In genomic region chr17:50678748-50679147, GRCm38 (mm10) we compare ENCODE assay signal across 10 mouse cellular contexts.
DNase-seq lines count a peak whose midpoint lies in the region; ATAC-seq and TF ChIP-seq lines count a peak whose summit lies in the region.
"Had no signal": no experiment of that assay in that cellular context is flagged by ENCODE, and none has a peak within 500 bp of the region (broad histone marks: within the 10 kb centered on the region; RNA-seq: fewer than 3 reads in every experiment).

No protein-coding gene starts in this region.

- peak overlapping the region; percentile 58 for H3K27ac ChIP-seq in embryonic facial prominence, embryonic 12.5 days
- no peak overlapping the region for H3K27ac ChIP-seq in embryonic facial prominence, embryonic 10.5 days (replicated peaks)
- H3K27ac ChIP-seq in intestine, embryonic 16.5 days (ENCODE audit: low read length): peak overlapping the region; percentile 3; the same call in 1 of the 2 replicates
- H3K27ac ChIP-seq in intestine, postnatal 0 days (ENCODE audit: low read depth, low read length): no peak overlapping the region
- no peak overlapping the region for H3K27ac ChIP-seq in neural tube, embryonic 13.5 days (replicated peaks)
- H3K27ac ChIP-seq in stomach, postnatal 0 days (replicated peaks): peak overlapping the region; percentile 63
- H3K27ac ChIP-seq: midbrain, embryonic 13.5 days had no signal

- H3K9ac ChIP-seq in embryonic facial prominence, embryonic 12.5 days: no peak overlapping the region
- H3K9ac ChIP-seq in intestine, embryonic 16.5 days (ENCODE audit: low read depth, low read length): no peak overlapping the region
- no peak overlapping the region for H3K9ac ChIP-seq in intestine, postnatal 0 days (ENCODE audit: low read depth, low read length)
- H3K9ac ChIP-seq in neural tube, embryonic 13.5 days: no peak overlapping the region
- no peak overlapping the region for H3K9ac ChIP-seq in stomach, postnatal 0 days (ENCODE audit: low read length)
- H3K9ac ChIP-seq: midbrain, embryonic 13.5 days had no signal

- H3K4me3 ChIP-seq in embryonic facial prominence, embryonic 12.5 days: no peak overlapping the region
- H3K4me3 ChIP-seq in embryonic facial prominence, embryonic 10.5 days: no peak overlapping the region
- no peak overlapping the region for H3K4me3 ChIP-seq in intestine, embryonic 16.5 days (ENCODE audit: low read length)
- H3K4me3 ChIP-seq in intestine, postnatal 0 days (ENCODE audit: low read depth, low read length): no peak overlapping the region
- no peak overlapping the region for H3K4me3 ChIP-seq in neural tube, embryonic 13.5 days
- no peak overlapping the region for H3K4me3 ChIP-seq in stomach, postnatal 0 days (ENCODE audit: low read depth, low read length)
- H3K4me3 ChIP-seq: midbrain, embryonic 13.5 days had no signal

- H3K4me2 ChIP-seq in embryonic facial prominence, embryonic 12.5 days (replicated peaks): no peak overlapping the region
- no peak overlapping the region for H3K4me2 ChIP-seq in intestine, embryonic 16.5 days (ENCODE audit: low read depth, low read length)
- H3K4me2 ChIP-seq in intestine, postnatal 0 days (replicated peaks; ENCODE audit: low read depth): no peak overlapping the region
- H3K4me2 ChIP-seq in neural tube, embryonic 13.5 days: no peak overlapping the region
- H3K4me2 ChIP-seq in stomach, postnatal 0 days (replicated peaks; ENCODE audit: low read depth): no peak overlapping the region
- H3K4me2 ChIP-seq: midbrain, embryonic 13.5 days had no signal

- no peaks in the 10 kb centered on the region for H3K27me3 ChIP-seq in embryonic facial prominence, embryonic 12.5 days
- H3K27me3 ChIP-seq in embryonic facial prominence, embryonic 10.5 days (replicated peaks; ENCODE audit: low read depth, poor library complexity, severe bottlenecking): no peaks in the 10 kb centered on the region
- H3K27me3 ChIP-seq in intestine, embryonic 16.5 days (replicated peaks; ENCODE audit: control insufficient read depth, insufficient read depth, low read length): no peaks in the 10 kb centered on the region
- no peaks in the 10 kb centered on the region for H3K27me3 ChIP-seq in intestine, postnatal 0 days (replicated peaks; ENCODE audit: control insufficient read depth, insufficient read depth, low read length)
- H3K27me3 ChIP-seq in neural tube, embryonic 13.5 days: no peaks in the 10 kb centered on the region
- H3K27me3 ChIP-seq in stomach, postnatal 0 days (ENCODE audit: control insufficient read depth, insufficient read depth, low read length): no peaks in the 10 kb centered on the region
- H3K27me3 ChIP-seq: midbrain, embryonic 13.5 days had no signal

- WGBS in embryonic facial prominence, embryonic 12.5 days: 60% methylated on average over 2 of the region's 2 CpGs
- WGBS in embryonic facial prominence, embryonic 10.5 days: 71% methylated on average over 2 of the region's 2 CpGs
- WGBS in intestine, embryonic 16.5 days: 72% methylated on average over 2 of the region's 2 CpGs
- 69% methylated on average over 2 of the region's 2 CpGs for WGBS in intestine, postnatal 0 days
- 64% methylated on average over 2 of the region's 2 CpGs for WGBS in neural tube, embryonic 13.5 days
- WGBS in stomach, postnatal 0 days: 43% methylated on average over 1 of the region's 2 CpGs

- 0 out of 2 replicates have a peak, but pooled peaks cover 13% of the 10 kb centered on the region for H3K4me1 ChIP-seq in embryonic facial prominence, embryonic 12.5 days
- peaks cover 16% of the 10 kb centered on the region for H3K4me1 ChIP-seq in embryonic facial prominence, embryonic 10.5 days
- peaks cover 13% of the 10 kb centered on the region for H3K4me1 ChIP-seq in intestine, embryonic 16.5 days (ENCODE audit: control insufficient read depth, insufficient read depth, low read length)
- 0 out of 2 replicates have a peak, but pooled peaks cover 4% of the 10 kb centered on the region for H3K4me1 ChIP-seq in intestine, postnatal 0 days (replicated peaks; ENCODE audit: control insufficient read depth, insufficient read depth, low read length)
- peaks cover 8% of the 10 kb centered on the region for H3K4me1 ChIP-seq in neural tube, embryonic 13.5 days (replicated peaks)
- no peaks in the 10 kb centered on the region for H3K4me1 ChIP-seq in stomach, postnatal 0 days (replicated peaks; ENCODE audit: control insufficient read depth, insufficient read depth)

- 0 out of 2 replicates have a peak, but pooled peaks have one; percentile 17 for ATAC-seq in embryonic facial prominence, embryonic 12.5 days (ENCODE audit: insufficient number of reproducible peaks, insufficient read depth, low FRiP score, low TSS enrichment)
- no peak for ATAC-seq in intestine, embryonic 16.5 days
- ATAC-seq in intestine, postnatal 0 days: no peak
- peak; percentile 38; the same call in 1 of the 2 replicates for ATAC-seq in neural tube, embryonic 13.5 days (ENCODE audit: low read depth)
- peak; percentile 11; the same call in 1 of the 2 replicates for ATAC-seq in stomach, postnatal 0 days (ENCODE audit: low FRiP score, low TSS enrichment)
- ATAC-seq: midbrain, embryonic 13.5 days had no signal

- no peak for DNase-seq in embryonic facial prominence, embryonic 10.5 days (ENCODE audit: low spot score)
- DNase-seq in neural tube, embryonic 10.5 days (ENCODE audit: extremely low spot score, low spot score): no peak
- DNase-seq in stomach, postnatal 0 days (ENCODE audit: low spot score): no peak
- DNase-seq in urinary bladder, adult 2 months (ENCODE audit: low spot score): no peak
- DNase-seq: B cell, adult 2 months had no signal

- no peaks in the 10 kb centered on the region for H3K9me3 ChIP-seq in embryonic facial prominence, embryonic 12.5 days
- no peaks in the 10 kb centered on the region for H3K9me3 ChIP-seq in embryonic facial prominence, embryonic 10.5 days
- no peaks in the 10 kb centered on the region for H3K9me3 ChIP-seq in intestine, embryonic 16.5 days (ENCODE audit: control insufficient read depth, low read length)
- H3K9me3 ChIP-seq in intestine, postnatal 0 days (ENCODE audit: control insufficient read depth): no peaks in the 10 kb centered on the region
- H3K9me3 ChIP-seq in neural tube, embryonic 13.5 days: no peaks in the 10 kb centered on the region
- H3K9me3 ChIP-seq in stomach, postnatal 0 days (ENCODE audit: control insufficient read depth, low read length): no peaks in the 10 kb centered on the region
- H3K9me3 ChIP-seq: midbrain, embryonic 13.5 days had no signal

- no peaks in the 10 kb centered on the region for H3K36me3 ChIP-seq in embryonic facial prominence, embryonic 12.5 days
- no peaks in the 10 kb centered on the region for H3K36me3 ChIP-seq in embryonic facial prominence, embryonic 10.5 days (replicated peaks)
- H3K36me3 ChIP-seq in intestine, embryonic 16.5 days (ENCODE audit: control insufficient read depth, insufficient read depth, low read length): no peaks in the 10 kb centered on the region
- H3K36me3 ChIP-seq in intestine, postnatal 0 days (ENCODE audit: control insufficient read depth, insufficient read depth): no peaks in the 10 kb centered on the region
- H3K36me3 ChIP-seq in neural tube, embryonic 13.5 days: no peaks in the 10 kb centered on the region
- H3K36me3 ChIP-seq in stomach, postnatal 0 days (ENCODE audit: control insufficient read depth, insufficient read depth, low read length): no peaks in the 10 kb centered on the region
- H3K36me3 ChIP-seq: midbrain, embryonic 13.5 days had no signal

- no peak for TF ChIP-seq EP300 in stomach, postnatal 0 days (optimal IDR thresholded peaks at IDR 0.05)

- no peak for TF ChIP-seq CTCF in intestine, postnatal 0 days (IDR thresholded peaks at IDR 0.05; ENCODE audit: low read depth)
- no peak for TF ChIP-seq CTCF in stomach, postnatal 0 days (IDR thresholded peaks at IDR 0.05; ENCODE audit: low read depth)

Comparison
In these comparisons a context has a peak if more than half of its experiments do, and no peak if none do; other contexts are left out.
1. H3K27ac ChIP-seq: peak in embryonic facial prominence, embryonic 12.5 days (single experiment), intestine, embryonic 16.5 days (single experiment) and stomach, postnatal 0 days (single experiment); none in embryonic facial prominence, embryonic 10.5 days (single experiment), intestine, postnatal 0 days (single experiment) and neural tube, embryonic 13.5 days (single experiment).
2. ATAC-seq: peak in embryonic facial prominence, embryonic 12.5 days (single experiment), neural tube, embryonic 13.5 days (single experiment) and stomach, postnatal 0 days (single experiment); none in intestine, embryonic 16.5 days (single experiment) and intestine, postnatal 0 days (single experiment).